Comparison of ENCODE assay signal across 8 mouse cellular contexts in genomic region chr5:110429045-110429444, GRCm38 (mm10). TPM values are rescaled to one million over a fixed set of nuclear protein-coding genes. Genes with fewer than 3 reads are reported as not detected.
DNase-seq lines count a peak whose midpoint lies in the region; ATAC-seq lines count a peak whose summit lies in the region.

No protein-coding gene starts in this region.

- peak; percentile 56 for DNase-seq in CD4-positive, CD25-positive, alpha-beta regulatory T cell, adult 2 months (ENCODE audit: low read depth, low spot score)
- peak; percentile 54 to 64 for DNase-seq in adrenal gland, adult 18-20 months (ENCODE audit: low spot score in 2 of 2)
- DNase-seq in embryo, embryonic 11 days = peak; percentile 74
- peak; percentile 62 to 74 for DNase-seq in heart, postnatal 14 days
- DNase-seq in kidney, postnatal 4 days = peak; percentile 75 to 77
- peak; percentile 45 to 69 for DNase-seq in lung, postnatal 4 days
- DNase-seq in right cerebral cortex, postnatal 4 days = peak; percentile 69

- intact Hi-C loops in heart, postnatal 14 days (cut with DNase I) = loop anchor here (2.0 kb wide), 1 partner anchor 72 kb away; no protein-coding TSS in a partner anchor

- no peak for ATAC-seq in CD4-positive, CD25-positive, alpha-beta regulatory T cell, adult 4 months

RNA-seq across cellular contexts. Expression of gene Fbrsl1, which starts 19.3 kb away (rescaled TPM):
- polyA plus RNA-seq in CD4-positive, CD25-positive, alpha-beta regulatory T cell, adult 4 months (2017; shearing (Covaris generic)) = 1 to 10 TPM; 4.2 to 7.2 TPM
- total RNA-seq in adrenal gland, adult 18-20 months (2021) = 10 to 100 TPM; 60.7 to 65.7 TPM
- total RNA-seq in heart, postnatal 14 days (2021) = 10 to 100 TPM; 47.4 to 50.6 TPM
